Comparison of ENCODE assay signal across 8 mouse cellular contexts in the genomic region with DNA sequence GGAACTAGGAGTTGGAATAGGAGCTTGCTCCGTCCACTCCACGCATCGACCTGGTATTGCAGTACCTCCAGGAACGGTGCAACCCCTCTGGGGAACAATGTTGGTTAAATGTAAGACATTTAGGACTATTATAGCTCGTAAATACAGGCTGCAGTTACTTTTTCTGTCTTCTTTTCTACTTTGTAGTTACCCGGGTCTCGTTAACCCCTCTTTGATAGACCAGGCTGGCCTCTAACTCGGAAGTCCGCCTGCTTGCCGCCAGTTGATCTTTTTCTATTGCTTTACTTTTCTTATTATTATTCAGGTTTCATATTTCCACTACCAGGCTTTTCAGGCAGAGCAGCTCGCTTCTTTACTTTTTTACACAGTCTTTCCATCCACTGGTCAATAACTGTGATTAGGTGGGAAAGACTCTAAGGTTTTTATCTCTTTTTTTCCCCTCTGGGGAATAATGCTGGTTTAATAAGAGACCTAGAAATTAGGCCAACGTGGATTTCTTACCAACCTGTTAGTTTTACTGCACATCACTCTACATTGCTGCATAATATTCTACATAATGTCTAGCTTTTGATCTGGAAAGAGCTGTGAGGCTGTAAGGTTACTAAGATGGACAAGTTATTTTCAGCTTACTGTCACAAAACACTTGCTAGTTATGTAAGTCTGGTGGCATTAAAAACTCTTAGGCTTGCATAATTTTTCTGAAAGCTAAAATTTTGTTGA. TPM values are rescaled to one million over a fixed set of nuclear protein-coding genes. Genes with fewer than 3 reads are reported as not detected.
DNase-seq lines count a peak whose midpoint lies in the region; ATAC-seq lines count a peak whose summit lies in the region.

No protein-coding gene starts in this region.

- H3K27ac ChIP-seq in liver, embryonic 15.5 days (replicated peaks), result peak overlapping the region; percentile 92

- H3K4me1 ChIP-seq in liver, embryonic 15.5 days (replicated peaks), result peaks cover 6% of the 10 kb centered on the region

- H3K36me3 ChIP-seq in liver, embryonic 15.5 days (replicated peaks), result no peaks in the 10 kb centered on the region

- peak overlapping the region; percentile 70; the same call in 1 of the 2 replicates for H3K9ac ChIP-seq in liver, embryonic 15.5 days

- ATAC-seq in granulocyte monocyte progenitor cell, adult 5-6 weeks (replicated peaks; ENCODE audit: poor library complexity, severe bottlenecking), result peak; percentile 71
- peak; percentile 88 for ATAC-seq in liver, embryonic 15.5 days (ENCODE audit: insufficient read depth)

- peak; percentile 34 for DNase-seq in adrenal gland, postnatal 10 days
- no peak for DNase-seq in adrenal gland, postnatal 4 days (ENCODE audit: low spot score in 2 of 2)
- DNase-seq in thymus, postnatal 0 days (ENCODE audit: low spot score), result peak; percentile 56
- no peak for DNase-seq in thymus, postnatal 10 days (ENCODE audit: low spot score in 2 of 2)
- DNase-seq in retina, embryonic 14.5 days (ENCODE audit: low spot score), result peak; percentile 82
- DNase-seq in gastrocnemius, postnatal 25 days, result no peak

- H3K9me3 ChIP-seq in liver, embryonic 15.5 days (replicated peaks), result no peaks in the 10 kb centered on the region

- peak overlapping the region; percentile 81 for H3K4me2 ChIP-seq in liver, embryonic 15.5 days

- H3K27me3 ChIP-seq in liver, embryonic 15.5 days, result no peaks in the 10 kb centered on the region

- H3K4me3 ChIP-seq in liver, embryonic 15.5 days (replicated peaks), result peak overlapping the region; percentile 55; the same call in 1 of the 2 replicates

- WGBS in liver, embryonic 15.5 days (ENCODE audit: insufficient replicate concordance), result under 1% methylated on average over 12 of the region's 12 CpGs

RNA-seq across cellular contexts. Expression of a gene that starts 32.4 kb away (rescaled TPM):
- total RNA-seq in adrenal gland, postnatal 10 days (2021), result 10 to 100 TPM in 1 of 2 experiments, 1 to 10 TPM in 1; 7.7 to 12.3 TPM
- total RNA-seq in adrenal gland, postnatal 4 days (2021), result 1 to 10 TPM; 4.1 to 4.5 TPM
- polyA plus RNA-seq in thymus, postnatal 0 days (2015; fragmentation: Nextera tagmentation; extraction: Ambion mirVana), result 74.9 and 80.1 TPM in 2 replicates
- 1.1 and 1.5 TPM in 2 replicates for total RNA-seq in granulocyte monocyte progenitor cell, adult 5-6 weeks (2014; fragmentation: Nextera tagmentation)
- total RNA-seq in granulocyte monocyte progenitor cell, adult 5-6 weeks (2017), result 0.73 and 0.93 TPM in 2 replicates
- polyA plus RNA-seq in liver, embryonic 15.5 days (2015; fragmentation: Nextera tagmentation; extraction: Ambion mirVana), result 7.6 and 8.1 TPM in 2 replicates
- total RNA-seq in gastrocnemius, postnatal 25 days (2021), result 10 to 100 TPM; 39.6 to 50.5 TPM

RNA-seq across cellular contexts. Expression of a gene that starts 39.6 kb away (rescaled TPM):
- 10 to 100 TPM; 43.4 to 47.0 TPM for total RNA-seq in adrenal gland, postnatal 10 days (2021)
- total RNA-seq in adrenal gland, postnatal 4 days (2021), result 10 to 100 TPM; 37.0 to 38.7 TPM
- 15.3 and 15.6 TPM in 2 replicates for polyA plus RNA-seq in thymus, postnatal 0 days (2015; fragmentation: Nextera tagmentation; extraction: Ambion mirVana)
- total RNA-seq in granulocyte monocyte progenitor cell, adult 5-6 weeks (2014; fragmentation: Nextera tagmentation), result 13.6 and 14.8 TPM in 2 replicates
- total RNA-seq in granulocyte monocyte progenitor cell, adult 5-6 weeks (2017), result 9.5 and 10.1 TPM in 2 replicates
- polyA plus RNA-seq in liver, embryonic 15.5 days (2015; fragmentation: Nextera tagmentation; extraction: Ambion mirVana), result 66.1 and 71.5 TPM in 2 replicates
- total RNA-seq in gastrocnemius, postnatal 25 days (2021), result 10 to 100 TPM; 19.1 to 20.7 TPM

RNA-seq across cellular contexts. Expression of a gene that starts 39.7 kb away (rescaled TPM):
- total RNA-seq in adrenal gland, postnatal 10 days (2021), result 1 to 10 TPM; 2.8 to 4.1 TPM
- 1 to 10 TPM; 2.5 to 6.1 TPM for total RNA-seq in adrenal gland, postnatal 4 days (2021)
- polyA plus RNA-seq in thymus, postnatal 0 days (2015; fragmentation: Nextera tagmentation; extraction: Ambion mirVana), result 7.1 and 8.0 TPM in 2 replicates
- total RNA-seq in granulocyte monocyte progenitor cell, adult 5-6 weeks (2014; fragmentation: Nextera tagmentation), result not detected in 2 replicates
- total RNA-seq in granulocyte monocyte progenitor cell, adult 5-6 weeks (2017), result 0.22 TPM in 1 of 2 replicates, not detected in the other
- 0.79 and 0.96 TPM in 2 replicates for polyA plus RNA-seq in liver, embryonic 15.5 days (2015; fragmentation: Nextera tagmentation; extraction: Ambion mirVana)
- total RNA-seq in gastrocnemius, postnatal 25 days (2021), result not detected

Comparison
In these comparisons a context has a peak if more than half of its experiments do, and no peak if none do; other contexts are left out.
1. DNase-seq: peak in adrenal gland, postnatal 10 days (single experiment), thymus, postnatal 0 days (single experiment) and retina, embryonic 14.5 days (single experiment); none in adrenal gland, postnatal 4 days (0 of 2), thymus, postnatal 10 days (0 of 2) and gastrocnemius, postnatal 25 days (single experiment).